Mouse (Mus musculus): ENCODE measurements at regions not wholly inside any gene's neighbourhood (a gene's known extent, or its start where the extent isn't known, plus 50 kb on each side); places are given as distances from the start of the nearest gene placed in this dataset.

DNA sequence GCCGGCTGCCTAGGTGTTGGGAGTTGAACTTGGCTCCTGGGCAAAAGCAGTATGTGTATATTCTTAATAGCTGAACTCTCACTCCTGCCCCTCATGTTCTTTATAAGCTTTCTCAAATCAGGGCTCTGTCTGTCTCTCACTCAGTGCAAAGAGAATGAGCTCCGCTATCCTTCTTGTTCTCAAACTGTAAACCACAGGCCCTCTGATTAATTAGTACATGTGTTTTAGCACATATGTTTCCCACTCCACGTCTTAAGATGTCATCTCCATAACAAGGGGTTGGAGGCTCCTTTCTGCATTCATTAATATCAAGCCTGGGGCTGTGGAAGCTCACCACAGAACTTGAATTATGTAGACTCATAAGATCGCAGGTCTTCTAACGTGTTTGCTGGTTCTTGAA lies 104.7 kb downstream of the Nsun3 start:
- Histone ChIP-seq H3K36me3 (ENCODE audit: insufficient read depth, low read length) (no peaks in the 10 kb centered on the region), H3K4me1 (replicated peaks; ENCODE audit: insufficient read depth, low read length) (no peaks in the 10 kb centered on the region), H3K9ac (ENCODE audit: low read depth, low read length) (no peak overlapping the region), H3K27ac (no peak overlapping the region), H3K27me3 (ENCODE audit: insufficient read depth, low read length) (no peaks in the 10 kb centered on the region), H3K4me3 (replicated peaks; ENCODE audit: low read depth, low read length) (no peak overlapping the region), H3K4me2 (ENCODE audit: low read length) (no peak overlapping the region), H3K9me3 (replicated peaks; ENCODE audit: low read length) (no peaks in the 10 kb centered on the region)
- TF ChIP-seq CTCF (IDR thresholded peaks at IDR 0.05; ENCODE audit: low read depth), result no peak
- WGBS, result 78% methylated on average over 5 of the region's 5 CpGs
- ATAC-seq (replicated peaks; ENCODE audit: low FRiP score, low read depth) (no peak), DNase-seq (ENCODE audit: low spot score) (no peak)

DNA sequence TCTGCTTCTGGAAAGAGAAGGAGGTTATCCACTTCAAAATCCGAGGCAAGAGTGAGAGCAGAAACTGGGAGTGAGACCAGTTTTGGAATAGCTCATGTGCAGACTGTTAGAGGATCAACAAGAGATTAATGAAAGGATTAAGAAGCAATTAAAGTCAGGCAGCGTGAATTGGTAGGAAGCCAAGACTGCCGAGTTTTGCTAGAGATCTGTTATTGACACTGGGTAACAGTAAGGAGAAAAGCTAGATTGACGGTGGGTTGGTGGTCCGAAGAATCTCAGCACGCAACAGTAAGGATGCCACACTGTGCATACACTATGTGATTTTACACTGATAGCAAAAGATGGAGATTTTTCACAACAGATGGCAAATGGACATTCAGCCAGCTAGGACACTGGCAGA lies 109.8 kb downstream of the Nsun3 start:
- WGBS, result 67% methylated on average over 6 of the region's 6 CpGs
- H3K27ac ChIP-seq, result no peak overlapping the region
- TF ChIP-seq CTCF (IDR thresholded peaks at IDR 0.05; ENCODE audit: low read depth), result no peak

DNA sequence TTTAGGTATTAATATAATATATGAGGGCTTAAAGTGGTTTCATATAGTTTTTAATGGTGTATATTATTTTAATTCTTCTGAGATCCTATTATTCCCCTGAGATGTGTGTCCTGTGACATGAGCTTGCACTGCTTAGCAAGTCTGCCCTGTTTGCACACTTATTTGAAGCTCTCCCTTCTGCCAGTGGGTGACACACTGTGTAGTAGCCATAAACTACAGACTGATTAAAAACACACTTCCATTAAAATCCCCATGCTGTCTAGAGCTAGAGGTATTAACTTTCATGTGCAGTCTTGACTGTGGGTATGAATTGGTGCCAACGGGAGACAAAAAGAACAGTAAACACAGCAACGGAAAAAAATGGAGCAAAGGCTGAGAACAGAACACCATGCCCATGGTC lies 129.2 kb downstream of the Nsun3 start:
- Histone ChIP-seq H3K9ac (ENCODE audit: low read depth, low read length) (no peak overlapping the region), H3K27ac (no peak overlapping the region), H3K4me3 (replicated peaks; ENCODE audit: low read depth, low read length) (no peak overlapping the region), H3K9me3 (replicated peaks; ENCODE audit: low read length) (no peaks in the 10 kb centered on the region), H3K36me3 (ENCODE audit: insufficient read depth, low read length) (no peaks in the 10 kb centered on the region), H3K4me1 (replicated peaks; ENCODE audit: insufficient read depth, low read length) (no peaks in the 10 kb centered on the region), H3K27me3 (ENCODE audit: insufficient read depth, low read length) (no peaks in the 10 kb centered on the region), H3K4me2 (ENCODE audit: low read length) (no peak overlapping the region)
- ATAC-seq (replicated peaks; ENCODE audit: low FRiP score, low read depth) (no peak), DNase-seq (ENCODE audit: low spot score) (no peak)
- 87% methylated on average over 2 of the region's 2 CpGs for WGBS
- no peak for TF ChIP-seq CTCF (IDR thresholded peaks at IDR 0.05; ENCODE audit: low read depth)

More for the DNA sequence above, 109.8 kb downstream of the Nsun3 start:
- no peak overlapping the region for H3K4me2 ChIP-seq (ENCODE audit: low read length)
- no peak overlapping the region for H3K9ac ChIP-seq (ENCODE audit: low read depth, low read length)
- no peaks in the 10 kb centered on the region for H3K9me3 ChIP-seq (replicated peaks; ENCODE audit: low read length)
- H3K27me3 ChIP-seq (ENCODE audit: insufficient read depth, low read length), result no peaks in the 10 kb centered on the region
- no peak for DNase-seq (ENCODE audit: low spot score)
- ATAC-seq (replicated peaks; ENCODE audit: low FRiP score, low read depth), result no peak
- H3K4me1 ChIP-seq (replicated peaks; ENCODE audit: insufficient read depth, low read length), result no peaks in the 10 kb centered on the region
- no peaks in the 10 kb centered on the region for H3K36me3 ChIP-seq (ENCODE audit: insufficient read depth, low read length)
- H3K4me3 ChIP-seq (replicated peaks; ENCODE audit: low read depth, low read length), result no peak overlapping the region

DNA sequence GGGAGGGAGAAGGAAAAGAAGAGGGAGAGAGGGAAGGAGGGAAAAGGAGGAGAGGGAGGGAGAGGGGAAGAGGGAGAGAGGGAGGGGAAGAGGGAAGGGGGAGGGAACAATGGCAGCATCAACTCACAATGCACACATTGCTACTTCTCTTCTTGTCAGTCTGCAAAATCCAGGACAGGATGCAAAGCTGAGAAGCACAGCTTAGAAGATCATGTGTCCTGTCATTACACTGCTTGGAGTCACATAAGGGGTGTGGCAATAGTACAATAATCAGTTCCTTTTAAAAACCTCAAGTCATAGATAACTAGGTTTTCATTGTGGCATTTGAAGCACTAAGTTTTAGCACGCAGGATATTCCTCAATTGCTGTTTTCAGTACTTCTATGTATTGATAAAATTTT lies 132.2 kb downstream of the Nsun3 start:
- 94% methylated on average over 1 of the region's 1 CpGs for WGBS
- DNase-seq (ENCODE audit: low spot score), result no peak
- H3K4me3 ChIP-seq (replicated peaks; ENCODE audit: low read depth, low read length), result no peak overlapping the region

DNA sequence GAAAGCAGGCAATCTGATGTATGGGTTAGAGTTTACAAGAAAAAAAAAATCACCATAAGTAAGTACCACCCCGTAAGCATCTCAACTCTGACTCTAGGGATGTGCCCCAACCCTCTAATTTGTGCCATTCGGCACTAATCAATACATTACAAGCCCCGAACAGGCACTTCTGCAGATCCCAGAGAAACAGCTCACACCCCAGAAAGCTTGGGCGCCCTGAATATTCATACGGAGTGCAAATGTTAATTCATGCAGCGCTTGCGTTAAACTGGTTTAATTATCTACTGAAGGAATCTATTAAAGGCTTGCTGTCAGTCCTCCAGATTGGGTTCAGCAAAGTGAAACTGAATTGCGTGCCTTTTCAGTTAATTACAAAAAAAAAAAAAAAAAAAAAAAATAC lies 132.8 kb downstream of the Nsun3 start:
- no peak for ATAC-seq (replicated peaks; ENCODE audit: low FRiP score, low read depth)

More for the DNA sequence above, 132.2 kb downstream of the Nsun3 start:
- no peak overlapping the region for H3K9ac ChIP-seq (ENCODE audit: low read depth, low read length)
- H3K27ac ChIP-seq, result no peak overlapping the region
- H3K4me1 ChIP-seq (replicated peaks; ENCODE audit: insufficient read depth, low read length), result no peaks in the 10 kb centered on the region
- no peak overlapping the region for H3K4me2 ChIP-seq (ENCODE audit: low read length)
- no peaks in the 10 kb centered on the region for H3K27me3 ChIP-seq (ENCODE audit: insufficient read depth, low read length)
- no peak for ATAC-seq (replicated peaks; ENCODE audit: low FRiP score, low read depth)
- H3K36me3 ChIP-seq (ENCODE audit: insufficient read depth, low read length), result no peaks in the 10 kb centered on the region
- no peak for TF ChIP-seq CTCF (IDR thresholded peaks at IDR 0.05; ENCODE audit: low read depth)
- no peaks in the 10 kb centered on the region for H3K9me3 ChIP-seq (replicated peaks; ENCODE audit: low read length)

DNA sequence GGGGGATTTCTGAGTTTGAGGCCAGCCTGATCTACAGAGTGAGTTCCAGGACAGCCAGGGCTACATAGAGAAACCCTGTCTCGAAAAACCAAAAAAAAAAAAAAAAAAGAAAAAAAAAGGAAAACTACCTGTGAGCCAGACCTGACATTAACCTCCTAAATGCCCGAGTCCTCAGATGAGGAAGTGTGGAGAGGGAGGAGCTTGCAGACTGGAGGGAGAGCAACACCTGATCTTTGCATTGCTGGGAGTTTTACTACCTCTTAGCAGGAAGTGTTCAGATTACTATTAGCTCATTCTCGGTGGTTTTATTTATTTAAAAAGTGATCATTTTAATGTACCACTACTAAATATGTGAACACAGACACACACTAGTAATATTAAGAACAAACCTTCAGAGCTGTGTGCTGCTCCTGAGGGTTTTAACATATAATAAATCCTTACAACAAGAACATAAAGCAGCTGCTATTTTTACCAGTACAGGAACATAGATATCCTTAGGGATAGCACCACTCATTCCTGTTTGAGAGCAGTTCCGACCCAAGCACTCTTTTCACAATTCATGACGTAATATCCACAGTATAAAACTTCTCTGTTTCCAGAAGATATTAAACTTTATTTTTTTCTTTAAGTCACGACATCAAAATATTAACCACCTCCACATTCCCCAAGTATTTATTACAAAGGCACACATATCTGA lies 133.7 kb downstream of the Nsun3 start:
- Histone ChIP-seq H3K4me2 (ENCODE audit: low read length) (no peak overlapping the region), H3K27me3 (ENCODE audit: insufficient read depth, low read length) (no peaks in the 10 kb centered on the region), H3K9me3 (replicated peaks; ENCODE audit: low read length) (no peaks in the 10 kb centered on the region), H3K27ac (no peak overlapping the region), H3K4me3 (replicated peaks; ENCODE audit: low read depth, low read length) (no peak overlapping the region), H3K4me1 (replicated peaks; ENCODE audit: insufficient read depth, low read length) (no peaks in the 10 kb centered on the region), H3K9ac (ENCODE audit: low read depth, low read length) (no peak overlapping the region), H3K36me3 (ENCODE audit: insufficient read depth, low read length) (no peaks in the 10 kb centered on the region)
- no peak for TF ChIP-seq CTCF (IDR thresholded peaks at IDR 0.05; ENCODE audit: low read depth)
- no peak for ATAC-seq (replicated peaks; ENCODE audit: low FRiP score, low read depth)
- WGBS, result 49% methylated on average over 6 of the region's 6 CpGs
- DNase-seq (ENCODE audit: low spot score), result no peak

More for the DNA sequence above, 132.8 kb downstream of the Nsun3 start:
- Histone ChIP-seq H3K9ac (ENCODE audit: low read depth, low read length) (no peak overlapping the region), H3K36me3 (ENCODE audit: insufficient read depth, low read length) (no peaks in the 10 kb centered on the region), H3K9me3 (replicated peaks; ENCODE audit: low read length) (no peaks in the 10 kb centered on the region), H3K4me3 (replicated peaks; ENCODE audit: low read depth, low read length) (0 out of 2 replicates have a peak overlapping the region, but pooled peaks have one; percentile 9), H3K27me3 (ENCODE audit: insufficient read depth, low read length) (no peaks in the 10 kb centered on the region), H3K27ac (no peak overlapping the region), H3K4me2 (ENCODE audit: low read length) (peak overlapping the region; percentile 44), H3K4me1 (replicated peaks; ENCODE audit: insufficient read depth, low read length) (no peaks in the 10 kb centered on the region)
- DNase-seq (ENCODE audit: low spot score), result no peak
- TF ChIP-seq CTCF (IDR thresholded peaks at IDR 0.05; ENCODE audit: low read depth), result no peak
- 37% methylated on average over 8 of the region's 8 CpGs for WGBS

DNA sequence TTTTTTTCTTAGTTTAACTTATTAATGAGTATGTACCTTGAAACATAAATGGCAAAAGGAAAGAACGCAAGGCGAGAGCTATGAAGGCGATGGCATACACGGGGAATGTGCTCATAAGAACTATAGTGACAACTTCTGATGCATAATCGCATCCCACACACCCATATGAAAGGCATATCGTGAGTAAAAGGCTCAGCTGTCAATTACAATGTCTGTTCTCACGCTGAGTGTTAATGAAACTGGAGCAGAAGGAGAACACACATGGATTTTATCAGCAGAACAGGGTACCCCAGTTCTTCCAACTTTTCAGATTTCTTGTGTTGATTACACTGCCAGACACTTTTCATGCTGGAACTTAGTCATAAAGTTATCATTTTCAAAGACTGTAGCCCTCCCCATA lies 135.8 kb downstream of the Nsun3 start:
- WGBS, result 85% methylated on average over 7 of the region's 7 CpGs
- Histone ChIP-seq H3K27ac (no peak overlapping the region), H3K9ac (ENCODE audit: low read depth, low read length) (no peak overlapping the region), H3K27me3 (ENCODE audit: insufficient read depth, low read length) (no peaks in the 10 kb centered on the region), H3K4me1 (replicated peaks; ENCODE audit: insufficient read depth, low read length) (no peaks in the 10 kb centered on the region), H3K9me3 (replicated peaks; ENCODE audit: low read length) (no peaks in the 10 kb centered on the region), H3K4me3 (replicated peaks; ENCODE audit: low read depth, low read length) (no peak overlapping the region), H3K36me3 (ENCODE audit: insufficient read depth, low read length) (no peaks in the 10 kb centered on the region), H3K4me2 (ENCODE audit: low read length) (no peak overlapping the region)
- no peak for TF ChIP-seq CTCF (IDR thresholded peaks at IDR 0.05; ENCODE audit: low read depth)
- ATAC-seq (replicated peaks; ENCODE audit: low FRiP score, low read depth) (no peak), DNase-seq (ENCODE audit: low spot score) (no peak)
